Mouse (Mus musculus) neural tube, embryonic 10.5 days (tissue): ENCODE results near the gene Zfp619.
"Not testable (repeated sequence)": the region's sequence is repeated elsewhere in the genome, so short reads cannot be mapped to it uniquely, and the experiment has no call there.

Source experiments
- DNase-seq: peaks from one replicate; pipeline ENCODE4 v3.0.0-alpha.2; 2017; ENCODE audit warnings: low spot score; ENCODE audit errors: extremely low spot score

Gene Zfp619

GRCm38 (mm10) chr7:39589044-39589443 is 71.5 kb downstream of the Zfp619 start:
- DNase-seq: not testable (repeated sequence)
